Mouse (Mus musculus) stomach, postnatal 0 days (tissue): ENCODE measurements around the gene Cyfip2. TPM values are rescaled to one million over a fixed set of nuclear protein-coding genes. Genes with fewer than 3 reads are reported as not detected.

Experiments used
- ATAC-seq: fragments of 200-750 bp; cut with Nextera tagmentation; 2 replicates; pipeline ENCODE4 v1.8.0; 2017; ENCODE audit not compliant: low FRiP score, low TSS enrichment
- DNase-seq: peaks from one replicate; pipeline ENCODE4 v3.0.0-alpha.2; 2016; ENCODE audit warnings: low spot score
- H3K27ac ChIP-seq: fragments of 300-500 bp; sonication (generic); replicated peaks from 2 replicates; pipeline ENCODE4 v1.5.1; 2014; ENCODE audit warnings: mild to moderate bottlenecking, control low read depth
- H3K27me3 ChIP-seq: fragments of 300-500 bp; sonication (generic); 2 replicates; pipeline ENCODE4 v1.6.1; 2014; ENCODE audit warnings: low read length; ENCODE audit not compliant: control insufficient read depth, insufficient read depth
- H3K36me3 ChIP-seq: fragments of 300-500 bp; sonication (generic); 2 replicates; pipeline ENCODE4 v1.6.1; 2014; ENCODE audit warnings: low read length, mixed read lengths; ENCODE audit not compliant: control insufficient read depth, insufficient read depth
- H3K4me1 ChIP-seq: fragments of 300-500 bp; sonication (generic); replicated peaks from 2 replicates; pipeline ENCODE4 v1.6.1; 2014; ENCODE audit warnings: antibody characterized with exemption; ENCODE audit not compliant: control insufficient read depth, insufficient read depth
- H3K4me2 ChIP-seq: fragments of 300-500 bp; sonication (generic); replicated peaks from 2 replicates; pipeline ENCODE4 v1.6.1; 2014; ENCODE audit warnings: low read depth, mild to moderate bottlenecking, control low read depth, moderate library complexity
- H3K4me3 ChIP-seq: fragments of 300-500 bp; sonication (generic); 2 replicates; pipeline ENCODE4 v1.5.1; 2014; ENCODE audit warnings: low read depth, low read length, control low read depth
- H3K9ac ChIP-seq: fragments of 300-500 bp; sonication (generic); 2 replicates; pipeline ENCODE4 v1.6.1; 2014; ENCODE audit warnings: mild to moderate bottlenecking, low read length, control low read depth, mixed read lengths
- H3K9me3 ChIP-seq: fragments of 300-500 bp; sonication (generic); 2 replicates; pipeline ENCODE4 v1.6.1; 2016; ENCODE audit warnings: low read length; ENCODE audit not compliant: control insufficient read depth
- CTCF ChIP-seq: IDR thresholded peaks from 2 replicates; pipeline ENCODE4 v1.5.1; 2016; ENCODE audit warnings: antibody characterized with exemption, low read depth, mild to moderate bottlenecking, moderate library complexity
- EP300 ChIP-seq: optimal IDR thresholded peaks from 2 replicates; pipeline ENCODE3; 2016; ENCODE audit warnings: antibody characterized with exemption
- WGBS: fragments of 180-500 bp; shearing (Covaris S2); extraction: QIAGEN DNeasy Blood & Tissue Kit; methylation state at CpG from one replicate; pipeline ENCODE4 v1.1.7; 2014; 5-methylcytosine and 5-hydroxymethylcytosine counted together
- polyA plus RNA-seq: library from polyadenylated mRNA; unstranded; fragments of >200 nt; fragmentation: Nextera tagmentation; extraction: Ambion mirVana; gene quantifications from 2 replicates; pipeline ENCODE4 v1.2.1, GENCODE M21; 2015

Cyfip2 gene
- polyA plus RNA-seq, 1 experiment from 2014 or later: 2.8 TPM

DNA sequence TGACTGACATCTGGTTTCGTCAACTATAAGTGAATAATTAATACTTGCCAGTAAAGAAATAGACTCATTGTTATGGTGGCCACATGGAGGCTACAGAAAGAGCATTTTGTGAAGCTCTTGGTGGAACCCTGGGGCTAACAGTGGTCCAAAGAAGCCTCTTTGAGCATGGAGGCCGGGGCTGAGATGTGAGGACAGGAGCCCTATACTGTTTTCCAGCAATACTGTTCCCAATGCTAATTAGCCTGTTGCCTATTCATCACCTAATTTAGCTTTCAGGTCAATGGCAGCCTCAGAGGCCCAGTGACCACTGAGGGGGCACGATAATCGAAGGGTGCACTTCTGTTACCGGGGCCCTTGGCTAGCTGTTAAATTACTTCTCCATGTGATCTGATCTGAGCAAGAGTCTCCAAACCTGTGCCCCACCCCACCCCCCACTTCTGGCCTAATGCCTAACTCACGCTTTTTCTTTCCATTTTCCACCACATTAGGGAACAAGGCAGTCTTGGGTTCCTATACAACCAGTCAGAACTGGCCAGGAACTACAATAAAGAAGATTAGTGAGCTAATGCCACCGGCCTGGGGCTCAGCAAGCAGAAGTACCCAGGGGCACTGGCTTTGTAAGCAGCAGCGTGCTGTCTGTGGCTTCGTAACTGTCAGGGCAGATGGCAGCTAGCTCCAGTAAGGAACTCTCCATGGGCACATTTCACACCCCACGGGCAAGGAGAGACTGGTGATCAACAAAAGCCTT lies 2.7 kb downstream of the Cyfip2 start:
- WGBS: 77% methylated on average over 10 of the region's 10 CpGs
- Histone ChIP-seq H3K9me3 (no peaks in the 10 kb centered on the region), H3K36me3 (no peaks in the 10 kb centered on the region), H3K4me3 (no peak overlapping the region), H3K4me1 (peaks cover 5% of the 10 kb centered on the region; the same call in 1 of the 2 replicates), H3K4me2 (no peak overlapping the region), H3K27me3 (no peaks in the 10 kb centered on the region), H3K27ac (no peak overlapping the region), H3K9ac (no peak overlapping the region)
- TF ChIP-seq CTCF (no peak), EP300 (no peak)
- ATAC-seq: no peak
- DNase-seq: no peak

DNA sequence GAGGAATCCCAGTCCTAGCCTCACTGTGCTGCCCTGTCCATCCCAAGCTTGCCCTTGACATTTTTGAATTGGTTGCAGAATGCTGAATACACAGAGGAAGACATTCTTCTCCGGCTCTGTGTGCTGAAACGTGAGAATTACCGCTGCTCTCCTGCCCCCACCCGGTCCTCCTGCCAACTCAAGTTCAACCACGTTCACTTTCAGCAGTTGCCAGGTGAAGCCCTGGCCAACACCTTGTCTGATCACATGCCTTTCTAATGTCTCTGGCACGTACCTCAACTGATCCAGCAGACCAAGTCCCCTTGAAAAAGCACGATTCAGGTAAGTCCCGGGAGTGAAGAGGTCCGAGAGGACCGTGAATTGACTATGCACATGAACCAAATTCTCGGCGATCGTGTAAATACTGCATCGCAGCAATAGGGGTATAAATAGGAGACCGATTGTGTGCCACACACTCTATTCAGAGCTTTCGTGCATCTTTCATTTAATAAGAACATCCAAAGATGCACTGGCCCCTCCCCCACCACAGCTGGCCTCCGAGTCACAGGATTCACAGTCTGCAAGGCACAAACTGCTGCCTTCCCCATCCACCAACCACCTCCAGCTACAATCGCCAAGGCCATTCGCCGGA lies 3.4 kb downstream of the Cyfip2 start:
- ATAC-seq (no peak), DNase-seq (no peak)
- no peak overlapping the region for H3K4me3 ChIP-seq
- H3K36me3 ChIP-seq: no peaks in the 10 kb centered on the region
- no peak overlapping the region for H3K27ac ChIP-seq
- TF ChIP-seq CTCF: no peak
- TF ChIP-seq EP300: no peak
- H3K9ac ChIP-seq: no peak overlapping the region
- H3K9me3 ChIP-seq: no peaks in the 10 kb centered on the region
- peaks cover 5% of the 10 kb centered on the region; the same call in 1 of the 2 replicates for H3K4me1 ChIP-seq
- H3K27me3 ChIP-seq: no peaks in the 10 kb centered on the region
- WGBS: 74% methylated on average over 20 of the region's 20 CpGs
- no peak overlapping the region for H3K4me2 ChIP-seq

DNA sequence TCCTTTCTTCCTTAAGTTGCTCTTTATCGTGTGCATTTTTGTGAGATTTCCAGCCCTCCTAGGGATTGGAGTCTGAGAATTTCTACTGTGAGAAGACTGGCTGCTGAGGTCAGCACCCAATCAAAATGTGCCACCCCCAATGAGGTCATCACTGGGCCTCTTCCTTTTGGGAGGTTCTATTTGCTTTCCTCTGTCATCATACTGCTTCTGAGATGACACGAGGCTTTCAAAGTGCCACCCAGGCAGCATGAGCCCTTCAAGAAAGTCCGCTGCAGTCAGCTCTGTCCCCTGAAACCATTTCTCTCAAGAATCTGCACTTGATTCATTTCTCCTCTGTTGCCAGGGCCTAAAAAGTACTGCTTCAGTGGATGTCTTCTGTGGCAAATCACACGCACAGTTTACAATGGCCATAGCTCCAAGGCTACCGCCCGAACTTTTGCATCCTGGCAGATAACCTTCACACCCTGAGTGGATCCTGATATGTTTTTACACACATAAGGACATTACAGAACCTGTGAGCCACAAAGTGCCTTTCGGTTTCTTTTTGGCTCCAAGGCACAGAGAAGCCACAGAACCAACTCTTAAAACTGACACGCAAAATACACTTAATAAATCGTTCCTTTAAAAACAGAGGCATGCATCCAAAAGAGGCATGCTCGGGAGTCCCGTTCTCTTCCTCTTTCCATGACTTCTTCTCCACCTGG lies 4.2 kb downstream of the Cyfip2 start:
- H3K4me3 ChIP-seq: no peak overlapping the region
- TF ChIP-seq CTCF (no peak), EP300 (no peak)
- H3K36me3 ChIP-seq: no peaks in the 10 kb centered on the region
- H3K9me3 ChIP-seq: no peaks in the 10 kb centered on the region
- DNase-seq (no peak), ATAC-seq (no peak)
- no peak overlapping the region for H3K4me2 ChIP-seq
- peaks cover 5% of the 10 kb centered on the region; the same call in 1 of the 2 replicates for H3K4me1 ChIP-seq
- WGBS: 83% methylated on average over 11 of the region's 11 CpGs
- H3K27me3 ChIP-seq: no peaks in the 10 kb centered on the region
- H3K9ac ChIP-seq: no peak overlapping the region
- H3K27ac ChIP-seq: no peak overlapping the region

DNA sequence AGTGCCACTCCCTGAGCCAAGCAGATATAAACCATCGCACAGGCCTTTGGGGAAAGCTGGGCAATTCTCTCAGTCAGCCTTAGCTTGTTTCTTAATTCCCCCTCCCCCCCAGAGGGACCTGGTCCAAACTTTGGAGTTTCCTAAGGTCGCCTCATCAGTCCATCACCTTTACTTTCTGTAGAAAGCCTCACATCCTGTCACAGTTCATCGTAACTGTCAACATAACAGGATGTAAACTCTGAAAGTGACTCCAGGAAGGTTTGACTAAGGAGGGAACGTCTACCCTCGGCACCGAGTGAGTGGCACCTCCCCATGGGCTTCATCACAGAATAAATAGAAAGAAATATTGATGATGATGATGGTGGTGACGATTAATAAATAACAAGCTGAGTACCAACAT lies 4.9 kb downstream of the Cyfip2 start:
- Histone ChIP-seq H3K27ac (no peak overlapping the region), H3K4me2 (no peak overlapping the region), H3K4me1 (peaks cover 5% of the 10 kb centered on the region; the same call in 1 of the 2 replicates), H3K9ac (no peak overlapping the region), H3K27me3 (no peaks in the 10 kb centered on the region), H3K9me3 (no peaks in the 10 kb centered on the region), H3K4me3 (no peak overlapping the region), H3K36me3 (no peaks in the 10 kb centered on the region)
- DNase-seq (no peak), ATAC-seq (no peak)
- 87% methylated on average over 7 of the region's 7 CpGs for WGBS
- no peak for TF ChIP-seq CTCF

DNA sequence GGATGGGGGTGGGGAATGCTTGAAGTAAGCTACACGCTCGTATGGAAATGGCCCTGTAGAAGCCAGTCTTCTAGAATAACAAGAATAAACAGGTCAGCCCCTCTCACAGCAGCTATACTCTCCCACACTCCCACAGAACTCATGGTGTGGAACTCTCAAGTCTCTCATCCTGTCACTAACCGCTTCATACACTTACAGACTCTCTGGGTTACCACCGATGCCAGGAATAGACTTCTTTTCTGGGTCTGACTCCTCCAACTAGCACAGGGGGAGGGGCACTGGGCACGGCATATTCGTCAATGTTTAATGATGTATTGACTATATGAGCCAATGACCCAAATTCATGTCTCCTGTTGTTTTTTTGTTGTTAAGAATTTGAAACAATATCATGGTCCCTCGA lies 5.9 kb downstream of the Cyfip2 start:
- TF ChIP-seq CTCF (no peak), EP300 (no peak)
- 83% methylated on average over 7 of the region's 7 CpGs for WGBS

More for the DNA sequence above, 5.9 kb downstream of the Cyfip2 start:
- Histone ChIP-seq H3K4me1 (peaks cover 5% of the 10 kb centered on the region; the same call in 1 of the 2 replicates), H3K36me3 (no peaks in the 10 kb centered on the region), H3K9me3 (no peaks in the 10 kb centered on the region), H3K27ac (no peak overlapping the region), H3K9ac (no peak overlapping the region), H3K27me3 (no peaks in the 10 kb centered on the region), H3K4me2 (no peak overlapping the region), H3K4me3 (no peak overlapping the region)
- ATAC-seq: no peak
- DNase-seq: no peak
